Mouse (Mus musculus) lung, adult 2 months (tissue): ENCODE measurements around the gene B3galt6.

Experiments
- CTCF ChIP-seq: fragments of 200-500 bp; IDR thresholded peaks from 2 replicates; pipeline ENCODE4 v1.5.1; 2011; ENCODE audit warnings: mild to moderate bottlenecking, low read length, control low read depth; ENCODE audit not compliant: insufficient read depth
- POLR2A ChIP-seq: fragments of 200-500 bp; IDR thresholded peaks from 2 replicates; pipeline ENCODE4 v1.6.1; 2011; ENCODE audit warnings: low read depth, mild to moderate bottlenecking, control low read depth, low read length, borderline replicate concordance; ENCODE audit errors: extremely low read depth

DNA sequence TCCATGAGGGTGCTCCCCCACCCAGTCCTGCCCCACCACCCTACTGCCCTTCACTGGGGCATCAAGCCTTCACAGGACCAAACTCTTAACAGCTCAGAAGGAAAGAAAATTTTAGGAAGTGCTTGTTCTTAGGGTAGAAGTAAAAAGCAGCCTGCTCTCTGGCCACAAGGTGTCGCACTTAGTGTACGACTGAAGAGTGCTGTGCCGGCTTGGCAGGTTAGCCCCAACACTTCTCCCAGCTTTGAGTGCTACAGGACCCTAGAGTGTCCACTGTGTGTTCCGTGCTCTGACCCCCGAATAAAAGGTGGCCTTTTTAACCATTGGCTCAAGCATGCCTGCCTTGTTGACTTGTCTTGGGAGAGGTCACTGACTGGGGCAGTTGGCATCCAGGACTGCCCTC, 33.2 kb downstream of the B3galt6 start:
- peak; percentile 86 for TF ChIP-seq CTCF
- TF ChIP-seq POLR2A: no peak
